Mouse (Mus musculus) urinary bladder, postnatal 10 days (tissue): ENCODE data around the gene Msi2.

ENCODE experiments used
- DNase-seq: peaks from one replicate; pipeline ENCODE4 v3.0.0; 2022; ENCODE audit warnings: low spot score

Msi2 gene

GRCm38 (mm10) chr11:88713479-88713878, 4.8 kb downstream of the Msi2 start:
- no peak for DNase-seq

- DNase-seq = no peak
Observed at GRCm38 (mm10) chr11:88709876-88710614, 8.3 kb downstream of the Msi2 start.

GRCm38 (mm10) chr11:88707228-88707775, 11.0 kb downstream of the Msi2 start:
- no peak for DNase-seq

DNA sequence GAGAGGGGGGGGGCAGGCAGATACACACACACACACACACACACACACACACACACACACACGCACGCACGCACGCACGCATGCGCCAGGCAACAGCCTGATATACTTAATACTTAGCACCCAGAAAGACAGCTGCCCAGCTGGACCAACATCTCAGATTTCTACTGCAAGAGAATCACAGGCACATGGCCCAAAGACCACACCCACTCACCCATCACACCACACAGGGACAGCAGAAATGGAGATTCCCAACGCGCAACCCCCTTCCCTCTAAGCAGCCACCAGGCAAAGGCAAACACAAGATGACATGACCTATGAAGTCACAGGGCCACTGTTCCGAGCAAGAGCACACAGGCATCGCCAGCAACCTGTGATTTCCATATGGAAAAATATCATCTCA, 13.6 kb downstream of the Msi2 start:
- no peak for DNase-seq

DNA sequence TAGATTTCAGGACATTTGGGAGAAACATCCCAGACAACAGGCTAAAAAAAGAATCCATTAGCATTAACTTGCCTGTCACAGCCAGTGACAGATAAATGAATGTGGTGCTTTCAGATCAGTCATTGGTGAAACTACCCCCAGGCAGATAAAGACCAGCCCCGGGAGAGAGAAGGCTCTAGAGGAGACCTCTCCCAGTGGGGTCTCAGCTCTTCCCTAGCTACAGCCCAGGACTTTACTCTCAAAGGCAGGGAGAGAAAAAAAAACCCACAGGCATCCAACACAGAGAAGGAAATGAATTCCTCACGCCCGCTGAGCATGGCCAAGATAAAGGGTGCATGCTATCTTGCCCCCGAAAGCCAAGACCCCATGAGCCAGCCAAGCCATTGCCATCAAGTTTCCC, 15.1 kb downstream of the Msi2 start:
- DNase-seq = no peak

GRCm38 (mm10) chr11:88701976-88702659, 16.2 kb downstream of the Msi2 start:
- no peak for DNase-seq

DNA sequence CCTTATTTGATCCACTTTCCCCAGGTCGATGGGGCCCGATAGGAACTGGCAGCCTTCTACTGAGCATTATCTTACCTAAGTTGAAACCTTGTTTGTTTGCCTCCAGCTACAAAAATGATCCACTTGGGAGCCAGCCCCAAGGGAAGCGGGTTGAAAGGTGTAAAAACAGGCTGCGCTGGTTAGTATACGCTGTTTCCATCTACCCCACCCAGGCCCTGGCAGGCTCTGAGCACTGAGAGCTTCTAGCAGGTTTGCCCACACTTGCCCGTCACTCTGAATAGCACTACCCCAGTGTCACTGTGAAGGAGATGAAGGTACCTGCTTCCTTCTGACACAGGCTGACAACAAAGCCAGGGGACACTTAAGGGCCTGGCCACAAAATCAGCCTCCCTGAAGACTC, 17.3 kb downstream of the Msi2 start:
- no peak for DNase-seq

DNA sequence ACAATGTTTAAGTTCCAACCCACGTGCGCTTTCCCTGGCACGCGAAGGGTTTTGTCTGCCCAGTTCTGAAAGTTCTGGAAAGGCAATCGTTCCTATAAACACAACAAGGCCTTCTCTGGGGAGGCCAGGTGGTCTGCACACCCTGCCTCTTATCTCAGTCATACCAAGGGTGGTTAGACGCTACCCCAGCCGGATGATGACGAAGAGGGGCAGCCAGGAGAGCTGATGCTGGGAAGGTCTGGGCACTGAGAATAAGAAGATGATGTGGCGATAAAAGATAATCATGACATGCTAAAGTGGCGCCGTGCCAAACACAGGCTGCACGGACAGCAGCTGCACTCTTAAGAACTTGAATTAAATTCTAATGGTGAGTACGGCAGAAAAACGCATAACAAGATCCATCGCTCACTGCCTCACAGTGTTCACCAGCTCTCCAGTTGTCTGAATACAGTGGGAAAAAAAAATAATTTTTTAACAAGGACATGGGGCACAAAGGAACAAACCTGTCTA, 18.1 kb downstream of the Msi2 start:
- DNase-seq = no peak

DNA sequence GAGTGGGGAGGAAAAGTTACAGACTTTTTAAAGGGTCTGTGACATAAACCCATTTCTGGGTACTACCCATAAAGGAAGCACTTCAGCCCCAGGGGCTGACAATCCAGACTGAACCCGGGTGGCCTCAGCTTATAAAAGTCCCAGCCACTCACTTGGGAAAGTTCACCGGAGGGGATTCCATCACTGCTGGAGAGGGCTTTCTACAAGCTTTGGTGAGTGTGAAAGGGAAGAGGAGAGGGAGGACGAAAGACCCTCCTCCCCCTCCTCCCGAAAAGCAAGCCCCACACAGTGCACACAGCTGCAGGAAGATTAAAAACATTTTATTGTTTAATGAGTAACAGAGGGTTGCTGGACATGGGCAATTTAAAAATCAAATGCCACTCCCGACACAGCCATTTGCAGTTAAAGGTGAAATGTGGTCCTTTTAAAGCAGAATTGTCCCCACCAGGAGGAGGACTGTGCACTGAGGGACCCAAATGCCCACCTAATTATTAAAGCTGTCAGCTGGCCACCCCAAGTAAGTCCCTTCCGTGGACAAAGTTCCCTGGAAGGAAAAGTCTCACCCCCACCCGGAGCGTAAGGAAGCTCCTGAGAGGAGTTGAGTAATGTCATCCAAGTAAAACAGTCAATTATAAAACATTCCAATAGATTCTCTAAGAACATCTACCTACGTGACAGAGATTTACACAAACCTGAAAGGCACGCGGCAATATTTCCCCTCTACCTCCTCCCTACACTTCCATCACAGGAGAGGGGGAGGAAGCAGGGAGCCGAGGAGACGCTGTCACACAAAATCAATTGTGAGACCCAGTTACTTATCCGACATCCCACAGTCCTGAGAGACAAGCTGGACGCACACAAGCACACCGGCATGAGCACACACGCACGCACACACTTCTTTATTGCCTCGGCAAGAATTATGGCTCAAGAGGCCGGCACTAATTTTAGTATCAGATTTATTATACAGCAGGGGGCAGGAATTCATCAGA, 24.1 kb downstream of the Msi2 start:
- no peak for DNase-seq

- DNase-seq = no peak
Observed at GRCm38 (mm10) chr11:88693002-88693769, 25.1 kb downstream of the Msi2 start.

DNA sequence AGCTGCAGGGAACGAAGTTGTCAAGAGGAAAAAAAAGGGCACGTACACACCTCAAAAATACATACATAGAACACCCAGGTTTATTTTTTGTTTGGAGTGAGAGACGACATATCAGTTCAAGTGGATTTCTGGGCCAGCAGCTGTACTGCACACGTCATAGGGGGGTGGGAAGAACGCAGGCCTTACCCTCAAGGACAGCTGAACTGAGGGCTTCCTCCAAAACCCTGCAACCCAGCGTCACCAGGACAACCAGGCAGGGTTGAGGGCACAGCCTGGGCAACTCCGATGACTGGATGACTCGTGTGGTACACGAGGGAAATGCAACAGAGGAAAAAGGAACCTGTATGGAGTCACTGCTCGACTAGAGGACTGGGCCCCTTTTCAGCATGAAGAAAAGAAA, 25.9 kb downstream of the Msi2 start:
- no peak for DNase-seq

- no peak for DNase-seq
Observed at GRCm38 (mm10) chr11:88690556-88691287, 27.6 kb downstream of the Msi2 start.

DNA sequence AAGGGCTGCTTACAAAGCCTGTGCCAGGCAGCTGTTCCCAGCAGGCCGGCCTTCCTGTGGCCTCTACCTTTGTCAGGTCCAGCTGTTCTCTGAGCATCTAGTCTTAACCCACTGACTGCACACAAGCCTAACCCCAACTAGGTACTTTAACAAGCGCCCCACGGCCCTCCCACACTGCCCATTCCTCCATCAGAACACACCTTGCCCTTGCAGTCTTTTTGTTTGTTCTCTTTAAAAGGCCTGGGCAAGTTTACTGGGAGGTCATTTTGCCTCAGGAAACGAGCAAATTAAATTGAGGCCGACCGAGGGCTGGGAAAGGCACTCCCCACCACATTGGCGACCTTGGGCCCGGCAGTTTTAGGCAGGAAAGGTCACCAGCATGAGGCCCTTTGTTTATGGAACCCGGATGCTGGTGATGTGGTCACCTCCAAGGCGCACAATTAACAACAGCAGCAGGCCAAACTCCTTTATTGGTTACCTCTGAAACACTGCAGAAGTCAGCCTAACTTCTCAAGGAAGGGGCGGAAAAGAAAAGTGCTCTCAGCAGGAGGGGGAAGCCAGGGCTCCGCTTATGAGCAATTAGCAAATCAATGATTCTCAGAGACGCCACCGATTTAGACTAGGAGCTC, 28.4 kb downstream of the Msi2 start:
- DNase-seq = no peak

GRCm38 (mm10) chr11:88688644-88689043, 29.7 kb downstream of the Msi2 start:
- no peak for DNase-seq

- no peak for DNase-seq
Observed at GRCm38 (mm10) chr11:88687711-88688110, 30.6 kb downstream of the Msi2 start.

GRCm38 (mm10) chr11:88687010-88687409, 31.3 kb downstream of the Msi2 start:
- DNase-seq = no peak

DNA sequence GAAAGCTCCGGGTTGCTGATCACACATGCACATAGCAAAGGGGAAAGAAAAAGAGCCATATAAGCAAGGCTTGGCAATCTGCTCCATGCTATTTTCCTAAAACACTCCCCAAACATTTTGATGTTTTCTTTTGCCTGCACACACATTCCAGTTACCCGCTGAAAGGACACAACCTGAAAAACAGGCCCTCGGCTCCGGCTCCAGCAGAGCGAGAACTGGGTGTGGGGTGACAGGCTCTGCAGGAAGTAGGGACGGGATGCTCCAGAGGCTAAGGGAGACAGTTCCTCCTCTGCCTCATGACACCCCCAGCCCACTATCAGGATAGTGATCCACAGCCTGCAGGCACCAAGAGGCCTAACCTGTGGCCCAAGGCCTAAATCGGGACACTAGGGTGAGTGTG, 32.3 kb downstream of the Msi2 start:
- no peak for DNase-seq

- no peak for DNase-seq
Observed at GRCm38 (mm10) chr11:88683026-88683770, 35.1 kb downstream of the Msi2 start.

DNA sequence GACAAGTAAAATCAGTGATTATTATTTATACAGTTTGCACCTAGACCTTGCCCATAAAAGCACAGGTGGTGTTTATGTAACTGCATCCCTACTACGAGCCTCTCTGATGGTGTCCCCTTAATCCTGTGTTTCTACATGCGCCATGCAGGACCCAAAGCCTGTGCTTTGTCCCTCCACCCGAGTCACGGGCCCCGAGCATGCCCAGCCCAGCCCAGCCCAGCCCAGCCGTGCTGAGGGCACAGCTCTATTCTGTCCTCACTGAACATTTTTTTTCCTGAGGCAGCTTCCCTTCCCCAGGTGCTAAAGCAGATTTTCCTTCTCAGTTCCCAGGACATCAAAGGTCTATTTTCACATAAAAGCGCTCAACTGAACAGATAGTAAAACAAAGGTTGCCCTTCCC, 41.0 kb downstream of the Msi2 start:
- DNase-seq = no peak
